Mouse (Mus musculus) heart, postnatal 0 days (tissue): Measurements from ENCODE around the gene Gpsm1. TPM values are rescaled to one million over a fixed set of nuclear protein-coding genes. Genes with fewer than 3 reads are reported as not detected.
"Not testable (repeated sequence)": the region's sequence is repeated elsewhere in the genome, so short reads cannot be mapped to it uniquely, and the experiment has no call there.

Source experiments
- ATAC-seq: fragments of 200-750 bp; cut with Nextera tagmentation; 2 replicates; pipeline ENCODE4 v1.8.0; 2017; ENCODE audit warnings: low read depth, moderate number of reproducible peaks, moderate library complexity; ENCODE audit not compliant: insufficient read depth
- DNase-seq: peaks from one replicate; pipeline ENCODE4 v3.0.0-alpha.2; 2016; ENCODE audit warnings: low spot score
- H3K27ac ChIP-seq: fragments of 300-500 bp; sonication (generic); 2 replicates; pipeline ENCODE4 v1.5.1; 2014; ENCODE audit warnings: low read depth, mild to moderate bottlenecking
- H3K27me3 ChIP-seq: fragments of 300-500 bp; sonication (generic); 2 replicates; pipeline ENCODE4 v1.6.1; 2014; ENCODE audit warnings: low read length, mixed read lengths; ENCODE audit not compliant: control insufficient read depth, insufficient read depth
- H3K36me3 ChIP-seq: fragments of 300-500 bp; sonication (generic); replicated peaks from 2 replicates; pipeline ENCODE4 v1.6.1; 2014; ENCODE audit warnings: low read length, mixed read lengths; ENCODE audit not compliant: control insufficient read depth, insufficient read depth
- H3K4me1 ChIP-seq: fragments of 300-500 bp; sonication (generic); 2 replicates; pipeline ENCODE4 v1.6.1; 2014; ENCODE audit warnings: antibody characterized with exemption; ENCODE audit not compliant: control insufficient read depth, insufficient read depth
- H3K4me2 ChIP-seq: fragments of 300-500 bp; sonication (generic); 2 replicates; pipeline ENCODE4 v1.6.1; 2014; ENCODE audit warnings: low read depth, mild to moderate bottlenecking, low read length, moderate library complexity
- H3K4me3 ChIP-seq: fragments of 300-500 bp; sonication (generic); 2 replicates; pipeline ENCODE4 v1.5.1; 2014; ENCODE audit warnings: low read depth, low read length
- H3K9ac ChIP-seq: fragments of 300-500 bp; sonication (generic); replicated peaks from 2 replicates; pipeline ENCODE4 v1.6.1; 2014; ENCODE audit warnings: low read depth, low read length, mixed read lengths
- H3K9me3 ChIP-seq: fragments of 300-500 bp; sonication (generic); replicated peaks from 2 replicates; pipeline ENCODE4 v1.6.1; 2016; ENCODE audit warnings: low read length; ENCODE audit not compliant: control insufficient read depth
- CTCF ChIP-seq: IDR thresholded peaks from 2 replicates; pipeline ENCODE4 v1.5.1; 2016; ENCODE audit warnings: antibody characterized with exemption, control low read depth, low read depth
- EP300 ChIP-seq: IDR thresholded peaks from 2 replicates; pipeline ENCODE4 v1.6.1; 2016; ENCODE audit warnings: antibody characterized with exemption, low read depth
- WGBS: fragments of 180-500 bp; shearing (Covaris S2); extraction: QIAGEN DNeasy Blood & Tissue Kit; methylation state at CpG from one replicate; pipeline ENCODE4 v1.1.7; 2014; 5-methylcytosine and 5-hydroxymethylcytosine counted together
- polyA plus RNA-seq: library from polyadenylated mRNA; unstranded; fragments of >200 nt; fragmentation: Nextera tagmentation; extraction: Ambion mirVana; gene quantifications from 2 replicates; pipeline ENCODE4 v1.2.1, GENCODE M21; 2015
- total RNA-seq: library from RNA; depleted of rRNA; stranded (reverse); fragments of >200 nt; gene quantifications from 2 replicates; pipeline ENCODE4 v1.2.3, GENCODE M21; 2014; ENCODE audit warnings: low replicate concordance

Gpsm1 gene
- total and polyA plus RNA-seq, 2 experiments from 2014 or later: 146 to 577 TPM

- H3K4me3 ChIP-seq: no peak overlapping the region
- H3K9ac ChIP-seq: no peak overlapping the region
- H3K36me3 ChIP-seq: peaks cover 56% of the 10 kb centered on the region
- DNase-seq: no peak
- H3K4me1 ChIP-seq: peaks cover 12% of the 10 kb centered on the region
- peak overlapping the region; percentile 32; the same call in 1 of the 2 replicates for H3K27ac ChIP-seq
- H3K9me3 ChIP-seq: no peaks in the 10 kb centered on the region
- no peak overlapping the region for H3K4me2 ChIP-seq
- no peak for TF ChIP-seq EP300
- no peak for TF ChIP-seq CTCF
- WGBS: 31% methylated on average over 10 of the region's 10 CpGs
- peak; percentile 30 for ATAC-seq
- no peaks in the 10 kb centered on the region for H3K27me3 ChIP-seq
Measured at GRCm38 (mm10) chr2:26364738-26365465, 49.6 kb downstream of the Gpsm1 start.

DNA sequence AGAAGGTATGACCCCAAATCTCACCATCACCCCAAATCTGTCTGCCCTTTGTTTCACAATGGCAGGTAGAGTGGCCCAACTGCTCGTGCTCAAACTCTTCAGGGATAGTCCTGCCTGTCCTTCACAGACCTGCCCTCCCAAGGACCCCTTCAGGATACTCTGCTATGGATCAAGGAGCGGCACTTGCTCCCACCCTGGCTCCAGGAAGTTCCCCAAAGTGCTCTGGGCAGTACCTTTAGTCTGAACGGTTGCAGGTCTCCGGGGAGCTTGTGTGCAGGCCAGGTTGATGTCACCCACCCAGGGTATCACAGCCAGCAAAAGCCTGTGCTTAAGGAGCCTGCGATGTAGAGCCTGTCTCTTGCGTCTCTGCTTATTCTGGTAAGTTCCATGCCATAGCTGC is 52.6 kb downstream of the Gpsm1 start:
- Histone ChIP-seq H3K36me3 (peaks cover 83% of the 10 kb centered on the region), H3K27ac (no peak overlapping the region), H3K9ac (no peak overlapping the region), H3K9me3 (no peaks in the 10 kb centered on the region), H3K4me3 (no peak overlapping the region), H3K27me3 (no peaks in the 10 kb centered on the region), H3K4me1 (peaks cover 12% of the 10 kb centered on the region), H3K4me2 (no peak overlapping the region)
- TF ChIP-seq CTCF (no peak), EP300 (no peak)
- ATAC-seq: no peak
- 89% methylated on average over 6 of the region's 6 CpGs for WGBS
- DNase-seq: no peak

- H3K36me3 ChIP-seq: peaks cover 84% of the 10 kb centered on the region
- no peak overlapping the region for H3K4me2 ChIP-seq
- H3K4me3 ChIP-seq: no peak overlapping the region
- no peaks in the 10 kb centered on the region for H3K9me3 ChIP-seq
- peaks cover 12% of the 10 kb centered on the region for H3K4me1 ChIP-seq
- no peak for TF ChIP-seq EP300
- TF ChIP-seq CTCF: no peak
- H3K27ac ChIP-seq: no peak overlapping the region
- ATAC-seq (peak; percentile 63), DNase-seq (no peak)
- no peak overlapping the region for H3K9ac ChIP-seq
- WGBS: 39% methylated on average over 1 of the region's 1 CpGs
- H3K27me3 ChIP-seq: no peaks in the 10 kb centered on the region
Measured at GRCm38 (mm10) chr2:26368572-26368971, 53.3 kb downstream of the Gpsm1 start.

GRCm38 (mm10) chr2:26372396-26372795 is 57.1 kb downstream of the Gpsm1 start:
- Histone ChIP-seq H3K4me2 (no peak overlapping the region), H3K27ac (no peak overlapping the region), H3K4me3 (no peak overlapping the region), H3K9me3 (no peaks in the 10 kb centered on the region), H3K4me1 (no peaks in the 10 kb centered on the region), H3K27me3 (no peaks in the 10 kb centered on the region), H3K36me3 (peaks cover 99% of the 10 kb centered on the region), H3K9ac (no peak overlapping the region)
- no peak for ATAC-seq
- 94% methylated on average over 8 of the region's 8 CpGs for WGBS
- TF ChIP-seq CTCF: no peak
- no peak for TF ChIP-seq EP300
- no peak for DNase-seq

DNA sequence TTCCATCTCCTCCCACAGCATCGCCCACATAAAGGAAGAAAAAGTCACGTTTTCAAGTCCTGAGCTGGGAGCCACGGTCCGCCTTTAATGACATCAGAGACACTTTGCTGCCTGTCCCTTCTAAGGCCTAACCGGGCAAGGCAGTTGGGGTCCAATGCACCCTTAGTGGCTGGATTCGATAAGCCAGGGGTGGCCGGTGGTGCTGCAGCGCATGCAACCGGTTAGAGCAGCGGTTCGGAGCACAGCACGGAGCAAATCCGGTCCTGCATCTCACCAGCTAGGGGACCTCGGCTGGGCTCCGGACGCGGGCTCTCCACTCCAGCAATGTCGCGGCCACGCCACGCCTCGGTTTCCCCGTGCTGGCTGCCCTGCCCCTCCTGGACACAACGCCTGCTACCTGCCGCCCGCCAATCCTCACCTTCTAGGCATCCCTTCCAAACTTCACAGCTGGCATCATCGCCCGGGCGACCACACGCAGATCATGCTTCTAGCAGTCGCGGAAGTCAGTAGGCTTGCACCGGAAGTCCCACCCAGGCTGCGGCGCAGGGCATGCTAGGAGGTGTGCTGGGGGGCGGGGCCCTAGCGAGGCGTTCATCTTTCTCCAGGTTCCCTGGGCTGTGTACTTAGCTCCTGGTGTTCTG is 64.9 kb downstream of the Gpsm1 start, which contains the start of gene Snapc4:
Gene Snapc4 (minus strand): TSS at position 523 of the 641 bp plus-strand sequence.
- TF ChIP-seq EP300 (no peak), CTCF (no peak)
- Histone ChIP-seq H3K9me3 (no peaks in the 10 kb centered on the region), H3K4me3 (peak within 1 kb of the TSS; percentile 61), H3K4me2 (peak within 1 kb of the TSS; percentile 86), H3K27ac (peak within 1 kb of the TSS; percentile 43; the same call in 1 of the 2 replicates), H3K9ac (peak within 1 kb of the TSS; percentile 62), H3K27me3 (no peaks in the 10 kb centered on the region), H3K4me1 (no peaks in the 10 kb centered on the region), H3K36me3 (peaks cover 68% of the 10 kb centered on the region)
- DNase-seq (peak; percentile 88), ATAC-seq (peak; percentile 93)
- under 1% methylated on average over 38 of the region's 38 CpGs for WGBS

DNA sequence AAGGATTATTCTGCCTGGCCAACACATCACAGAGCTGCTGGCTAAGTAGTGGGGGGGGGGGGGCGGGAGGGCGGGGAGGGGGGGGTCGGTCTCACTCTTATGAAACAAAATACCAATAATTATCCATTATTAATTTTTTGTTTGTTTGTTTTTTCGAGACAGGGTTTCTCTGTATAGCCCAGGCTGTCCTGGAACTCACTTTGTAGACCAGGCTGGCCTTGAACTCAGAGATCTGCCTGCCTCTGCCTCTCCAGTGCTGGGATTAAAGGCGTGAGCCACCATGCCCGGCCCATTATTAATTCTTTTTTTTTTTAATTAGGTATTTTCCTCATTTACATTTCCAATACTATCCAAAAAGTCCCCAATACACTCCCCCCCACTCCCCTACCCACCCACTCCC is 65.6 kb downstream of the Gpsm1 start:
- H3K4me3 ChIP-seq: peak overlapping the region; percentile 61
- WGBS: 36% methylated on average over 6 of the region's 6 CpGs
- not testable (repeated sequence) for H3K27ac ChIP-seq, H3K9ac ChIP-seq, H3K27me3 ChIP-seq, ATAC-seq, H3K9me3 ChIP-seq, DNase-seq, H3K4me1 ChIP-seq
- peaks cover 69% of the 10 kb centered on the region for H3K36me3 ChIP-seq
- H3K4me2 ChIP-seq: peak overlapping the region; percentile 86
